Mouse (Mus musculus) stomach, embryonic 16.5 days (tissue): ENCODE results near the gene Naa16. TPM values are rescaled to one million over a fixed set of nuclear protein-coding genes. Genes with fewer than 3 reads are reported as not detected.

Source experiments
- ATAC-seq: fragments of 200-750 bp; cut with Nextera tagmentation; 2 replicates; pipeline ENCODE4 v1.8.0; 2017; ENCODE audit warnings: moderate number of reproducible peaks, moderate TSS enrichment; ENCODE audit not compliant: insufficient read depth, low FRiP score
- H3K27ac ChIP-seq: fragments of 300-500 bp; sonication (generic); 2 replicates; pipeline ENCODE4 v1.5.1; 2014; ENCODE audit warnings: low read length
- H3K27me3 ChIP-seq: fragments of 300-500 bp; sonication (generic); 2 replicates; pipeline ENCODE4 v1.6.1; 2014; ENCODE audit warnings: low read length, control low read depth, mixed read lengths; ENCODE audit not compliant: control insufficient read depth, insufficient read depth
- H3K36me3 ChIP-seq: fragments of 300-500 bp; sonication (generic); 2 replicates; pipeline ENCODE4 v1.6.1; 2014; ENCODE audit warnings: low read length; ENCODE audit not compliant: control insufficient read depth, insufficient read depth
- H3K4me1 ChIP-seq: fragments of 300-500 bp; sonication (generic); 2 replicates; pipeline ENCODE4 v1.6.1; 2014; ENCODE audit warnings: low read length, control low read depth, mixed read lengths; ENCODE audit not compliant: control insufficient read depth, insufficient read depth
- H3K4me2 ChIP-seq: fragments of 300-500 bp; sonication (generic); 2 replicates; pipeline ENCODE4 v1.6.1; 2014; ENCODE audit warnings: low read depth, low read length, mixed read lengths
- H3K4me3 ChIP-seq: fragments of 300-500 bp; sonication (generic); replicated peaks from 2 replicates; pipeline ENCODE4 v1.5.1; 2014; ENCODE audit warnings: mild to moderate bottlenecking, low read length
- H3K9ac ChIP-seq: fragments of 300-500 bp; sonication (generic); 2 replicates; pipeline ENCODE4 v1.6.1; 2014; ENCODE audit warnings: low read length
- H3K9me3 ChIP-seq: fragments of 300-500 bp; sonication (generic); replicated peaks from 2 replicates; pipeline ENCODE4 v1.6.1; 2016; ENCODE audit warnings: low read length, control low read depth; ENCODE audit not compliant: control insufficient read depth
- WGBS: fragments of 180-500 bp; shearing (Covaris S2); extraction: QIAGEN DNeasy Blood & Tissue Kit; methylation state at CpG from one replicate; pipeline ENCODE4 v1.1.7; 2014; 5-methylcytosine and 5-hydroxymethylcytosine counted together
- polyA plus RNA-seq: library from polyadenylated mRNA; unstranded; fragments of >200 nt; fragmentation: Nextera tagmentation; extraction: Ambion mirVana; gene quantifications from 2 replicates; pipeline ENCODE4 v1.2.1, GENCODE M21; 2015

Naa16 gene
- polyA plus RNA-seq, 1 experiment from 2014 or later = 39.0 TPM

- ATAC-seq = no peak
- no peak overlapping the region for H3K4me3 ChIP-seq
- peaks cover 31% of the 10 kb centered on the region for H3K36me3 ChIP-seq
- no peaks in the 10 kb centered on the region for H3K9me3 ChIP-seq
- H3K4me1 ChIP-seq = no peaks in the 10 kb centered on the region
- H3K9ac ChIP-seq = no peak overlapping the region
- H3K27ac ChIP-seq = no peak overlapping the region
- no peaks in the 10 kb centered on the region for H3K27me3 ChIP-seq
- WGBS = 66% methylated on average over 3 of the region's 3 CpGs
- H3K4me2 ChIP-seq = no peak overlapping the region
Observed at GRCm38 (mm10) chr14:79346384-79346783, 44.2 kb downstream of the Naa16 start.

DNA sequence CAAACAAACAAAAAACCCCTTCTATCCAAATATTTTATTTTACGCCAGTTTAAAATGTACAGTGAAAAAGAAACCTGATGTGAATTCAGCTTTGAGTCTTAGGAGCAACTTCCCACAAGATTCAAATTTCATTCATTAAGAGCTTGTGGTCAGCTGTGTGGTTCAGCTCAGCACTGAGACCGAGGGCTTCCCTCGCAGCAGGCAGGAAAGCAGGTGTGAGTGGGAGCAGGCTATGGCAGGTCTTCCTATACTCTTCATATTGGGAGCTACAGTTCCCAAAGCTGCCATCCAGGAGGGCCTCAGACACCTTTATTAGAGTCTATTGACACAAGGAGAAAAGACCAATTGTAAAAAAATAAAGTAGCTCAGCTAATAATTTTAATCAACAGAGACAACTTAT is 55.0 kb downstream of the Naa16 start:
- Histone ChIP-seq H3K27ac (no peak overlapping the region), H3K4me2 (no peak overlapping the region), H3K4me1 (peaks cover 6% of the 10 kb centered on the region; the same call in 1 of the 2 replicates), H3K36me3 (peaks cover 17% of the 10 kb centered on the region), H3K27me3 (no peaks in the 10 kb centered on the region), H3K4me3 (no peak overlapping the region), H3K9ac (no peak overlapping the region), H3K9me3 (no peaks in the 10 kb centered on the region)
- no peak for ATAC-seq
- 93% methylated on average over 3 of the region's 3 CpGs for WGBS

DNA sequence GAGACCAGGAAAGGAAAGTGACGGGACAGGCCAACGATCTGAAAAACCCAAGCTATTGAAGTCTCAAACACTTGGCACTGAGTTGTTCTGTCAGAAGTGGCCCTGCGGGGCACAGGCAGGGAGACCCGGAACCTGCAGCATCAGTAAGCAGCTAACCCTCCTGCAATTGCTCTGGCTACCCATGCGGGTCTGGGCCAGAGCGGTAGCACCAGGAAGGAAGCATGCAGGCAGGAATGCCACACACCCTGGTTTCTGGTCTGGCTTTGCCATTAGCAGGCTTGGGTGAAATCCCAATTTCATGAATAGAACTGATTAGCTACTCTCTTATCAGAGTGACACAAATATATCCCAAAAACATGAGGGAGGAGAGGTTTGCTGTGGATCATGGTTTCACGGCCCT is 58.6 kb downstream of the Naa16 start:
- WGBS = 68% methylated on average over 7 of the region's 7 CpGs
- Histone ChIP-seq H3K4me1 (peaks cover 6% of the 10 kb centered on the region; the same call in 1 of the 2 replicates), H3K27me3 (no peaks in the 10 kb centered on the region), H3K36me3 (peaks cover 12% of the 10 kb centered on the region), H3K4me2 (no peak overlapping the region), H3K9me3 (no peaks in the 10 kb centered on the region), H3K9ac (no peak overlapping the region), H3K4me3 (no peak overlapping the region), H3K27ac (no peak overlapping the region)
- no peak for ATAC-seq

- peak; percentile 21; the same call in 1 of the 2 replicates for ATAC-seq
- no peaks in the 10 kb centered on the region for H3K27me3 ChIP-seq
- 49% methylated on average over 16 of the region's 16 CpGs for WGBS
Observed at GRCm38 (mm10) chr14:79330944-79331561, 59.5 kb downstream of the Naa16 start.

DNA sequence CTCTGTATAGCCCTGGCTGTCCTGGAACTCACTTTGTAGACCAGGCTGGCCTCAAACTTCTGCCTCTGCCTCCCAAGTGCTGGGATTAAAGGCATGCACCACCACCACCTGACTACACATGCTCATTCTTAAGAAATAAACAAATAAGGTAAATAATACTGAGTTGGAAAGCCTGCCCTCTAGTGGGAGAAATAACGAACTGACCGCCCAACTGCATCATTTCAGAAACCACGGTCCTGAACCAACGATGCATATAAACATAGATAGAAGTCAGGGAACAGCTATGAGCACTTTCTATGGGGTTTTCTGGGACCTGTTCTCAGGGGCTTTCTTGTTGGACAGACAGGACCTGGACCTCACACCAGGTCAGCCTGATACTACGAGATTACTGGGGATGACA is 63.5 kb downstream of the Naa16 start:
- Histone ChIP-seq H3K27ac (no peak overlapping the region), H3K9me3 (no peaks in the 10 kb centered on the region), H3K27me3 (no peaks in the 10 kb centered on the region), H3K36me3 (no peaks in the 10 kb centered on the region), H3K9ac (no peak overlapping the region), H3K4me3 (no peak overlapping the region), H3K4me1 (peaks cover 6% of the 10 kb centered on the region; the same call in 1 of the 2 replicates), H3K4me2 (no peak overlapping the region)
- 27% methylated on average over 5 of the region's 5 CpGs for WGBS
- ATAC-seq = no peak; the same call in 1 of the 2 replicates

More at GRCm38 (mm10) chr14:79330944-79331561, 59.5 kb downstream of the Naa16 start:
- H3K4me2 ChIP-seq = peak overlapping the region; percentile 38
- peak overlapping the region; percentile 23 for H3K4me3 ChIP-seq
- H3K36me3 ChIP-seq = peaks cover 6% of the 10 kb centered on the region; the same call in 1 of the 2 replicates
- H3K4me1 ChIP-seq = peaks cover 6% of the 10 kb centered on the region; the same call in 1 of the 2 replicates
- H3K27ac ChIP-seq = no peak overlapping the region; the same call in 1 of the 2 replicates
- no peak overlapping the region for H3K9ac ChIP-seq
- no peaks in the 10 kb centered on the region for H3K9me3 ChIP-seq

- H3K27me3 ChIP-seq = no peaks in the 10 kb centered on the region
- H3K4me1 ChIP-seq = no peaks in the 10 kb centered on the region
- no peak overlapping the region for H3K4me2 ChIP-seq
- 82% methylated on average over 10 of the region's 10 CpGs for WGBS
- H3K4me3 ChIP-seq = no peak overlapping the region
- no peaks in the 10 kb centered on the region for H3K36me3 ChIP-seq
- ATAC-seq = no peak
- no peaks in the 10 kb centered on the region for H3K9me3 ChIP-seq
- H3K27ac ChIP-seq = no peak overlapping the region
- no peak overlapping the region for H3K9ac ChIP-seq
Observed at GRCm38 (mm10) chr14:79324112-79324840, 66.3 kb downstream of the Naa16 start.

DNA sequence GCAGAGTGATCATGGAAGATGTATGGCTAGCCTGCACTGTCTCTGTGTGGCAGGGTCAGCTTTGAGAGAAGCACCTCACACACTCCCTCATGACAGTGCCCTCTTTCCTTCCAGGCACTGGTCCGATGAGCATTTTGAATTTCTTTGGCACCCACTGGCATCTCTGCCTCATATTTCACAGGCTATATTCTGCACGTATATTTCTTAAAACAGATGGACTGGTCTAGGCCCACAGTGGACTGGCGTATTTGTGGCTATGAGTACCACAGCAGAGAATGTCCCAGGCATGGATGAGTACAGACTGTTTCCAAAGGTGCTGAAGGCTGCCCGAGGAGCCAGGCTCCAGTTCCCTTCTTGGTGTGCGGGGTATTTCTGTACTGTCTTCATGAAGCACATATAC is 68.7 kb downstream of the Naa16 start:
- 86% methylated on average over 5 of the region's 5 CpGs for WGBS
- Histone ChIP-seq H3K4me2 (no peak overlapping the region), H3K9ac (no peak overlapping the region), H3K27ac (no peak overlapping the region), H3K27me3 (no peaks in the 10 kb centered on the region), H3K36me3 (no peaks in the 10 kb centered on the region), H3K9me3 (no peaks in the 10 kb centered on the region), H3K4me3 (no peak overlapping the region), H3K4me1 (no peaks in the 10 kb centered on the region)
- ATAC-seq = no peak

DNA sequence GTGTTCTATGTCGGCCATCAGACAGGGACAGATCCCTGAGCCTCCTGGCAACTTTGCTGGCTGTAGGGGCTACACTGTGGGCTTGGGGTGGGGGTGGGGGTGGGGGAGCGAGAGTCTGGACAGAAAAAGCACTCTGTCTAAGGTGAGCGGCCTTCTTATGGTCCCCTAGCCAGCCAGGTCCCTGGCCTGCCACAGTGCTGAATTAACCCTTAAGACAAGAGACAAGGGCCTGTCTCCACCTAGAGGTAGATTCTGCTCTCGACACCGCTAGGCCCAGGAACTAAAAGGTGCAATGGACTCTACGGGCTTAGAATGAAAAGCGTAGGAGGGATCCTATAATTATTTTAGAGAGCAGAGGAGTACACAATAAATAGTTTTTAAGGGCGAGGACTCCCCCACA is 69.4 kb downstream of the Naa16 start:
- H3K27me3 ChIP-seq = no peaks in the 10 kb centered on the region
- H3K4me2 ChIP-seq = no peak overlapping the region
- H3K4me1 ChIP-seq = no peaks in the 10 kb centered on the region
- no peak for ATAC-seq
- no peaks in the 10 kb centered on the region for H3K36me3 ChIP-seq
- H3K9me3 ChIP-seq = no peaks in the 10 kb centered on the region
- no peak overlapping the region for H3K4me3 ChIP-seq
- WGBS = 25% methylated on average over 8 of the region's 8 CpGs
- no peak overlapping the region for H3K27ac ChIP-seq
- no peak overlapping the region for H3K9ac ChIP-seq

GRCm38 (mm10) chr14:79317602-79318001 is 73.0 kb downstream of the Naa16 start:
- Histone ChIP-seq H3K27ac (no peak overlapping the region), H3K4me2 (no peak overlapping the region), H3K36me3 (no peaks in the 10 kb centered on the region), H3K9me3 (no peaks in the 10 kb centered on the region), H3K4me3 (no peak overlapping the region), H3K9ac (no peak overlapping the region), H3K27me3 (no peaks in the 10 kb centered on the region), H3K4me1 (no peaks in the 10 kb centered on the region)
- 76% methylated on average over 2 of the region's 2 CpGs for WGBS
- no peak for ATAC-seq
